Mouse (Mus musculus) midbrain, embryonic 15.5 days (tissue): ENCODE measurements around the gene Noxa1. TPM values are rescaled to one million over a fixed set of nuclear protein-coding genes. Genes with fewer than 3 reads are reported as not detected.

Experiments used
- ATAC-seq: fragments of 200-750 bp; cut with Nextera tagmentation; replicated peaks from 2 replicates; pipeline ENCODE4 v1.8.0; 2017; ENCODE audit warnings: moderate TSS enrichment
- H3K27ac ChIP-seq: fragments of 300-500 bp; sonication (generic); 2 replicates; pipeline ENCODE4 v1.5.1; 2015; ENCODE audit warnings: mild to moderate bottlenecking, inconsistent platforms
- H3K27me3 ChIP-seq: fragments of 300-500 bp; sonication (generic); replicated peaks from 2 replicates; pipeline ENCODE4 v1.6.1; 2015; ENCODE audit warnings: inconsistent platforms
- H3K36me3 ChIP-seq: fragments of 300-500 bp; sonication (generic); replicated peaks from 2 replicates; pipeline ENCODE4 v1.6.1; 2015; ENCODE audit warnings: inconsistent platforms
- H3K4me1 ChIP-seq: fragments of 300-500 bp; sonication (generic); 2 replicates; pipeline ENCODE4 v1.6.1; 2015; ENCODE audit warnings: inconsistent platforms
- H3K4me2 ChIP-seq: fragments of 300-500 bp; sonication (generic); 2 replicates; pipeline ENCODE4 v1.6.1; 2015; ENCODE audit warnings: inconsistent platforms, mild to moderate bottlenecking, moderate library complexity
- H3K4me3 ChIP-seq: fragments of 300-500 bp; sonication (generic); 2 replicates; pipeline ENCODE4 v1.5.1; 2015; ENCODE audit warnings: mild to moderate bottlenecking, inconsistent platforms
- H3K9ac ChIP-seq: fragments of 300-500 bp; sonication (generic); 2 replicates; pipeline ENCODE4 v1.6.1; 2015; ENCODE audit warnings: mild to moderate bottlenecking, inconsistent platforms
- H3K9me3 ChIP-seq: fragments of 300-500 bp; sonication (generic); 2 replicates; pipeline ENCODE4 v1.6.1; 2016; ENCODE audit warnings: inconsistent platforms
- WGBS: fragments of 180-500 bp; shearing (Covaris S2); methylation state at CpG from one replicate; pipeline ENCODE4 v1.1.7; 2015; ENCODE audit warnings: mixed read lengths; 5-methylcytosine and 5-hydroxymethylcytosine counted together
- polyA plus RNA-seq: library from polyadenylated mRNA; unstranded; fragments of >200 nt; fragmentation: Nextera tagmentation; extraction: Ambion mirVana; gene quantifications from 2 replicates; pipeline ENCODE4 v1.2.1, GENCODE M21; 2015

The Noxa1 gene
- polyA plus RNA-seq, 1 experiment from 2014 or later = not detected

- H3K27ac ChIP-seq = no peak overlapping the region
- no peaks in the 10 kb centered on the region for H3K9me3 ChIP-seq
- H3K36me3 ChIP-seq = no peaks in the 10 kb centered on the region
- H3K27me3 ChIP-seq = no peaks in the 10 kb centered on the region
- WGBS = 88% methylated on average over 7 of the region's 7 CpGs
- no peak for ATAC-seq
- no peak overlapping the region for H3K4me3 ChIP-seq
- H3K9ac ChIP-seq = no peak overlapping the region
- no peak overlapping the region for H3K4me2 ChIP-seq
- peaks cover 5% of the 10 kb centered on the region; the same call in 1 of the 2 replicates for H3K4me1 ChIP-seq
Measured at GRCm38 (mm10) chr2:25120963-25121362, 26.0 kb upstream of the Noxa1 start.

GRCm38 (mm10) chr2:25115442-25115841, 20.5 kb upstream of the Noxa1 start:
- no peak overlapping the region for H3K4me2 ChIP-seq
- no peaks in the 10 kb centered on the region for H3K4me1 ChIP-seq
- no peak overlapping the region for H3K4me3 ChIP-seq
- H3K9me3 ChIP-seq = no peaks in the 10 kb centered on the region
- no peak for ATAC-seq
- H3K36me3 ChIP-seq = no peaks in the 10 kb centered on the region
- H3K27ac ChIP-seq = no peak overlapping the region
- no peak overlapping the region for H3K9ac ChIP-seq
- 44% methylated on average over 2 of the region's 2 CpGs for WGBS
- H3K27me3 ChIP-seq = no peaks in the 10 kb centered on the region

DNA sequence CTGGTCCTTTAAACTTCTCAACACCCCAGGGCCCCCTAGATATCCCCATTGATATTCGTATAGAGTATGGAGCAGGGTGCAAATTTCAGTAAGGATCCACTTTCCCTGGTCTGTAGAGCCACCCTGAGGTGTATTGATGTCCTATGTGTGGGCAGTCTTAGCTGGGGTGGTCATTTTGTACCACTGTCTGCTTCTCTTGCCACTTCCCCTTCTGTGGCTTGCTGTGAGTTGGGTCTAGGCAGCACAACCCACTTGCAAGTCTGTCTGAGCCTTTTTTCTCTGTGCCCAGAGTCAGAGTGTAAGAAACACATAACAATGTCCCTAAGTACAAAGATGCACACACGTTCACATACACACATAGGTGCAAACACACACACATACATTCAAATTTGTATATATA, 19.4 kb upstream of the Noxa1 start:
- H3K4me2 ChIP-seq = no peak overlapping the region
- H3K4me3 ChIP-seq = no peak overlapping the region
- H3K27ac ChIP-seq = no peak overlapping the region
- H3K4me1 ChIP-seq = no peaks in the 10 kb centered on the region
- no peaks in the 10 kb centered on the region for H3K36me3 ChIP-seq
- H3K9ac ChIP-seq = no peak overlapping the region
- 88% methylated on average over 2 of the region's 2 CpGs for WGBS
- ATAC-seq = no peak
- no peaks in the 10 kb centered on the region for H3K27me3 ChIP-seq
- H3K9me3 ChIP-seq = no peaks in the 10 kb centered on the region

DNA sequence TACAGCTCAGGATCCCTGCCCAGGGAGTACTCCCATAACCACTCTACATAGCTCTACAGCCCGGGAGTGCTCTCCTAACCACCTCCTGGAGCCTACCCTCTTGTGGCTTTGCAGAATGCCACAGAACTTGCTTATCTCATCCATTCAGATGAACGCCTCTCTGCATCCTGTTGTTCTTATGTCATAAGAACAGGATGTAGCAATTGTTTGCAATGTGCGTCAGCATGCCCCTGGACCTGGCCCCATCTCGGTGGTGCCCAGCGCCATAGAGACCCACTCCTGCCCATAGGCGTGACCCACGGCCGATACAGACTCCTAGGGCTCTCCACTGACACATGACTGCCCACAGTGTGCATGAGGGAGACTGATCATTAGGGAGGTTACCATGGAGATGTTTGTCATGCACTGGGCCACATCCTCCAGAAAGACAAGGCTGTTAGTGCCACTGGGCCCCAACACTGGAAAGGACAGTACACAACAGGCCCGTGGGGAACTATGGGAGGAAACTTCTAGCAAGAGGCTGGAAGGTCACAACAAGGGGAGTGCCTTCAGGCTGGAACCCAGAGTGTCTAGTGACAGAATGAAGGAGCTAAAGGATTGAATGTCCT, 16.3 kb upstream of the Noxa1 start:
- Histone ChIP-seq H3K4me1 (no peaks in the 10 kb centered on the region), H3K9me3 (no peaks in the 10 kb centered on the region), H3K4me3 (no peak overlapping the region), H3K4me2 (no peak overlapping the region), H3K27ac (no peak overlapping the region), H3K27me3 (no peaks in the 10 kb centered on the region), H3K36me3 (no peaks in the 10 kb centered on the region), H3K9ac (no peak overlapping the region)
- ATAC-seq = no peak
- WGBS = 63% methylated on average over 9 of the region's 9 CpGs

DNA sequence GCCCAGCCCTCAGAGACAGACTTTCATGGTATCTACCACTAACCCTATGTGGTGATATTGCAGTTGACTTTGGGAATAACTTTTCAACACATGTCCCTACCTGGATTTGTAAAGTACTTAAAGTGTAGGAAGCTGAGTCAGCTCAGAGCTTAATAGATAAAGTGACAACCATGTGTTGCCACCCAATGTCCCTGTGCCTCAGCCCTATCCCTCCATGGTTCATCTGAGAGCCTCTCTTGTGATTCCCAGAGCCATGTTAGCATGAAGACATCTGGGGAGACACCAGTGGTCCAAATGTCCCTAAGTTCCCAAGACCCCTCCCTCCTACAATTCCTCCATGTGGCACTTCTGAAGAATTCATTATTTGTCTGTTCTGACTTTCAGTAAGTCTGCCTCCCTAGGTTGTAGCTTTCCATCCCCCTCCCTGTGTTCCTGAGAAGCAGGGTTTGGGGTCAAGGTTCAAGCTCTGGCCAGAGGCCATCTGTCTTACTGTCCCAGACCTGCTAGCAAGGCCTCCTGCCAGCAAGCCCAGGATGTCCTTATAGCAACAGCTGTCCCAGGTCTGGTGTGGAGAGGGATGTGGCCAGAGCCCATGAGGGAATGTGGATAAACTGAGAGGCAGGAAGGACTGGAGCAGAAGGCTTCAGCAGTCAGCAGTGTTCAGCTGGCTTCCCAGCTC, 15.7 kb upstream of the Noxa1 start:
- Histone ChIP-seq H3K27ac (no peak overlapping the region), H3K4me3 (no peak overlapping the region), H3K9me3 (no peaks in the 10 kb centered on the region), H3K27me3 (no peaks in the 10 kb centered on the region), H3K9ac (no peak overlapping the region), H3K4me2 (no peak overlapping the region), H3K4me1 (no peaks in the 10 kb centered on the region), H3K36me3 (no peaks in the 10 kb centered on the region)
- ATAC-seq = no peak

GRCm38 (mm10) chr2:25109487-25109886, 14.5 kb upstream of the Noxa1 start:
- Histone ChIP-seq H3K9me3 (no peaks in the 10 kb centered on the region), H3K36me3 (no peaks in the 10 kb centered on the region), H3K27ac (no peak overlapping the region), H3K4me3 (no peak overlapping the region), H3K4me1 (no peaks in the 10 kb centered on the region), H3K27me3 (no peaks in the 10 kb centered on the region), H3K4me2 (no peak overlapping the region), H3K9ac (no peak overlapping the region)
- ATAC-seq = no peak

- no peaks in the 10 kb centered on the region for H3K4me1 ChIP-seq
- no peak for ATAC-seq
- no peaks in the 10 kb centered on the region for H3K27me3 ChIP-seq
- H3K36me3 ChIP-seq = no peaks in the 10 kb centered on the region
- no peak overlapping the region for H3K4me3 ChIP-seq
- H3K4me2 ChIP-seq = no peak overlapping the region
- H3K27ac ChIP-seq = no peak overlapping the region
- 73% methylated on average over 3 of the region's 3 CpGs for WGBS
- H3K9me3 ChIP-seq = no peaks in the 10 kb centered on the region
- no peak overlapping the region for H3K9ac ChIP-seq
Measured at GRCm38 (mm10) chr2:25106045-25106444, 11.1 kb upstream of the Noxa1 start.

GRCm38 (mm10) chr2:25104122-25104521, 9.2 kb upstream of the Noxa1 start:
- Histone ChIP-seq H3K9me3 (no peaks in the 10 kb centered on the region), H3K4me3 (no peak overlapping the region), H3K4me2 (no peak overlapping the region), H3K27me3 (no peaks in the 10 kb centered on the region; the same call in 1 of the 2 replicates), H3K4me1 (0 out of 2 replicates have a peak, but pooled peaks cover 5% of the 10 kb centered on the region), H3K9ac (no peak overlapping the region), H3K36me3 (no peaks in the 10 kb centered on the region), H3K27ac (no peak overlapping the region)
- no peak for ATAC-seq
- whole genome bisulfite sequencing = 90% methylated on average over 2 of the region's 2 CpGs

DNA sequence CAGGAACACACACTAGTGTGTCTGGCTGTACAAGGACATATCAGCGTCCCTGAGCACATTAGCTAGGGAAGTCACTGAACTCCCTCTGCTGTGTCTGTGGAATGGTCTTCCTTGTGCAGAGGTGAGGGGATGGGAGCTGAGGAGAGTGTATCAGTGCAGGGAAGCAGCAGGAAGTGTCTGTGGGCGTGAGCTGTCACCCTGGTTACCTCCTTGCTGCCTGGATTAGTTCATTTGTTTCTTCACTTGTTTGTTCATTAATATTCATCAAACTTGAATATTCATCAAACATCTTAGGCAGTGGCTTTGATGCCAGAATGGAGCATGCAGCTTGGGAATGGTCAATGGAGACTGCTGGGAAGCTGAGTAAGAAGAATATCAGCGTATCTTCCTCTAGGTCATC, 4.8 kb upstream of the Noxa1 start:
- no peak overlapping the region for H3K9ac ChIP-seq
- H3K36me3 ChIP-seq = no peaks in the 10 kb centered on the region
- WGBS = 40% methylated on average over 3 of the region's 3 CpGs
- H3K9me3 ChIP-seq = no peaks in the 10 kb centered on the region
- no peaks in the 10 kb centered on the region; the same call in 1 of the 2 replicates for H3K27me3 ChIP-seq
- H3K4me1 ChIP-seq = 0 out of 2 replicates have a peak, but pooled peaks cover 6% of the 10 kb centered on the region
- H3K4me3 ChIP-seq = no peak overlapping the region
- no peak overlapping the region for H3K27ac ChIP-seq
- ATAC-seq = peak; percentile 56
- no peak overlapping the region for H3K4me2 ChIP-seq

GRCm38 (mm10) chr2:25098956-25099355, 4.0 kb upstream of the Noxa1 start:
- Histone ChIP-seq H3K27ac (no peak overlapping the region), H3K4me1 (0 out of 2 replicates have a peak, but pooled peaks cover 6% of the 10 kb centered on the region), H3K4me2 (no peak overlapping the region), H3K27me3 (peaks cover 3% of the 10 kb centered on the region; the same call in 1 of the 2 replicates), H3K4me3 (no peak overlapping the region), H3K9ac (no peak overlapping the region), H3K9me3 (no peaks in the 10 kb centered on the region), H3K36me3 (no peaks in the 10 kb centered on the region)
- ATAC-seq = peak; percentile 56; the same call in 1 of the 2 replicates
- WGBS = 45% methylated on average over 5 of the region's 5 CpGs

DNA sequence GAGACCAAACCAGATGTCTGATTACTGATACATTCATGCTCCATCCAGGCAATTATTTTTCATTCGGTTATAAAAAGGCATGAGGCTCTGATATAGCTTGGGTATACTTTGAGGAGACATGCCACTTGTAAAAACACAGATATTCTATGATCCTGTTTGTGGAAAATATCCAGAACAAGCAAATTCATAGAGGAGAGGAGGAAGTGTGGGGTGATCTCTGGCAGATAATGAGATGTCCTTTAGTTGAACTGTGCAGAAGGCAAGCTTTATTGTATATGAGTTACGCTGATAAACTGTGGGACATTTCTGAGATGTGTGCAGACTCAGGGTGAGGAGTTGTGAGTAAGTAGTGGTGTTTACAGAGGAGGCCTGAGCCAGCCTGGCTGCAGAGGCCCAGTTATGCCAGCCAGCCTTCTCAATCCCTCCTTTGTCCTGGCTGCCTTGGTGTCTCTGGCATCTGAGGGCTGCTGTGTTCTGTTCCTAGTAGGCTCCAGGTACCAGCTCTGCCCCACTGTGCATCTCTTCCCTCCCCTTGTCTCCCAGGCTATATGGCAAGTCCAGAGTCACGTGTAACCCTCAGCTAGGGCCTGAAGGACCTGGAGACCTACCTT, 3.2 kb upstream of the Noxa1 start:
- Histone ChIP-seq H3K27ac (no peak overlapping the region), H3K4me1 (0 out of 2 replicates have a peak, but pooled peaks cover 6% of the 10 kb centered on the region), H3K9me3 (no peaks in the 10 kb centered on the region), H3K9ac (no peak overlapping the region), H3K27me3 (peaks cover 6% of the 10 kb centered on the region; the same call in 1 of the 2 replicates), H3K4me2 (no peak overlapping the region), H3K4me3 (no peak overlapping the region), H3K36me3 (no peaks in the 10 kb centered on the region)
- WGBS = 85% methylated on average over 3 of the region's 3 CpGs
- ATAC-seq = no peak

DNA sequence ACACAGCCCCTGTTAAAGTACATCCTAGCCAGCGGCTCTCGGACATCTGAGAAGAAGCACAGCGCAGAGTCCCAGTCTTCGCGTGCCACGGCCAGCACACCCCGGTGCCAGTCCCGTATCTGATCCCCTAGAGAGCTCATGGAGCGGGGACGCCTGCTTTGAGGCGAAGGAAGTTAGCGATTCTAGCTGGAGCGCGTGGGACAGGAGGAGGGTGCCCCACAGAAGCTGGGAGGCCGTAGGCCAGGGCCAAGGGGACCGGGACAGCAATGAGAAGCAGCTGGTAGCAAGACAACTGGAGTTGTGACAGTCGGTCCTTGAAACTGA, 202 bp downstream of the Noxa1 start:
- Histone ChIP-seq H3K9ac (no peak overlapping the region), H3K36me3 (no peaks in the 10 kb centered on the region), H3K4me1 (0 out of 2 replicates have a peak, but pooled peaks cover 6% of the 10 kb centered on the region), H3K9me3 (no peaks in the 10 kb centered on the region), H3K4me3 (no peak overlapping the region), H3K27me3 (peaks cover 8% of the 10 kb centered on the region; the same call in 1 of the 2 replicates), H3K4me2 (no peak overlapping the region), H3K27ac (no peak overlapping the region)
- WGBS = 46% methylated on average over 17 of the region's 17 CpGs
- no peak for ATAC-seq

GRCm38 (mm10) chr2:25088636-25089035, 6.3 kb downstream of the Noxa1 start:
- no peak for ATAC-seq
- 84% methylated on average over 3 of the region's 3 CpGs for WGBS
- no peaks in the 10 kb centered on the region for H3K4me1 ChIP-seq
- peaks cover 3% of the 10 kb centered on the region; the same call in 1 of the 2 replicates for H3K27me3 ChIP-seq
- no peaks in the 10 kb centered on the region for H3K36me3 ChIP-seq
- H3K9me3 ChIP-seq = no peaks in the 10 kb centered on the region
- no peak overlapping the region for H3K9ac ChIP-seq
- H3K27ac ChIP-seq = no peak overlapping the region
- H3K4me2 ChIP-seq = no peak overlapping the region
- no peak overlapping the region for H3K4me3 ChIP-seq
